Mouse (Mus musculus): ENCODE measurements around the gene Ly6g6f.
"Not testable (repeated sequence)": the region's sequence is repeated elsewhere in the genome, so short reads cannot be mapped to it uniquely, and the experiment has no call there.

GRCm38 (mm10) chr17:35123287-35123686 is 37.9 kb upstream of the Ly6g6f start:
- not testable (repeated sequence) for TF ChIP-seq CTCF (IDR thresholded peaks at IDR 0.05; ENCODE audit: insufficient read depth, low read length); POLR2A (IDR thresholded peaks at IDR 0.05; ENCODE audit: borderline replicate concordance, extremely low read depth, low read depth, low read length)

Measured in lung, adult 2 months (tissue).